Mouse (Mus musculus) kidney, embryonic 15.5 days (tissue): Measurements from ENCODE around the gene Eml4. TPM values are rescaled to one million over a fixed set of nuclear protein-coding genes. Genes with fewer than 3 reads are reported as not detected.

Source experiments
- ATAC-seq: fragments of 200-750 bp; cut with Nextera tagmentation; replicated peaks from 2 replicates; pipeline ENCODE4 v1.8.0; 2017; ENCODE audit warnings: moderate TSS enrichment; ENCODE audit not compliant: low FRiP score
- H3K27ac ChIP-seq: fragments of 300-500 bp; sonication (generic); 2 replicates; pipeline ENCODE4 v1.5.1; 2015; ENCODE audit warnings: mild to moderate bottlenecking, inconsistent platforms
- H3K27me3 ChIP-seq: fragments of 300-500 bp; sonication (generic); 2 replicates; pipeline ENCODE4 v1.6.1; 2015; ENCODE audit warnings: inconsistent platforms
- H3K36me3 ChIP-seq: fragments of 300-500 bp; sonication (generic); 2 replicates; pipeline ENCODE4 v1.6.1; 2015; ENCODE audit warnings: inconsistent platforms
- H3K4me1 ChIP-seq: fragments of 300-500 bp; sonication (generic); 2 replicates; pipeline ENCODE4 v1.6.1; 2015; ENCODE audit warnings: inconsistent platforms
- H3K4me2 ChIP-seq: fragments of 300-500 bp; sonication (generic); 2 replicates; pipeline ENCODE4 v1.6.1; 2015; ENCODE audit warnings: moderate library complexity, mild to moderate bottlenecking, inconsistent platforms
- H3K4me3 ChIP-seq: fragments of 300-500 bp; sonication (generic); replicated peaks from 2 replicates; pipeline ENCODE4 v1.5.1; 2015; ENCODE audit warnings: mild to moderate bottlenecking, inconsistent platforms
- H3K9ac ChIP-seq: fragments of 300-500 bp; sonication (generic); 2 replicates; pipeline ENCODE4 v1.6.1; 2015; ENCODE audit warnings: mild to moderate bottlenecking, inconsistent platforms
- H3K9me3 ChIP-seq: fragments of 300-500 bp; sonication (generic); replicated peaks from 2 replicates; pipeline ENCODE4 v1.6.1; 2016; ENCODE audit warnings: inconsistent platforms
- WGBS: fragments of 180-500 bp; shearing (Covaris S2); methylation state at CpG from one replicate; pipeline ENCODE4 v1.1.7; 2015; ENCODE audit warnings: mixed read lengths; 5-methylcytosine and 5-hydroxymethylcytosine counted together
- polyA plus RNA-seq: library from polyadenylated mRNA; unstranded; fragments of >200 nt; fragmentation: Nextera tagmentation; extraction: Ambion mirVana; gene quantifications from 2 replicates; pipeline ENCODE4 v1.2.1, GENCODE M21; 2015

The Eml4 gene
- polyA plus RNA-seq = 35.6 and 37.3 TPM in 2 replicates

- Histone ChIP-seq H3K27me3 (no peaks in the 10 kb centered on the region), H3K4me1 (peaks cover 16% of the 10 kb centered on the region), H3K27ac (peak within 1 kb of the TSS; percentile 90), H3K9ac (peak within 1 kb of the TSS; percentile 90), H3K9me3 (no peaks in the 10 kb centered on the region), H3K4me2 (peak within 1 kb of the TSS; percentile 75), H3K36me3 (no peaks in the 10 kb centered on the region), H3K4me3 (peak within 1 kb of the TSS; percentile 88)
- 2% methylated on average over 43 of the region's 62 CpGs for WGBS
- ATAC-seq = peak; percentile 97
Observed at GRCm38 (mm10) chr17:83350379-83351091, at the start of gene Eml4. Gene Eml4, plus strand, starts transcription at chr17:83350931.

DNA sequence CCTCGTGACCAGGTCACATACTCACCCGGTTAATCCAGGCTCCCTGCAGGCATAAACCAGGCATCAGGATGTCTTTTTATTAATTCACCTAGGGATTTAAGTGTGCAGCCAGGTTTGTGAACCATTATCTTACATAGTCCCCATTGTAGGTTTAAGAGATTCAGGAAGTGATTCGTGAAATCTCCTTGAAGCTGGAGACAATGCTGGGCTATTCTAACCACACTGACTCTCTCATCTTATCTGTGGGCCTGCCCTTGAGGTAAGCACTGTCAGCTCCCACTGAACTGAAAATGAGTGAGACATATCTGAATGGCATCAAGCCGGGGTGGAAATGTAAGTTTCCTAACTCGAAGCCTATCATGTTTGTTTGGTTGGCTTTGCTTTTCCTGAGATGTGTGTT, 49.3 kb upstream of the Eml4 start:
- WGBS = 83% methylated on average over 5 of the region's 5 CpGs
- no peak overlapping the region for H3K4me3 ChIP-seq
- no peak overlapping the region for H3K4me2 ChIP-seq
- no peaks in the 10 kb centered on the region for H3K36me3 ChIP-seq
- H3K27me3 ChIP-seq = no peaks in the 10 kb centered on the region
- no peak overlapping the region for H3K9ac ChIP-seq
- ATAC-seq = no peak
- H3K9me3 ChIP-seq = no peaks in the 10 kb centered on the region
- no peaks in the 10 kb centered on the region for H3K4me1 ChIP-seq
- no peak overlapping the region for H3K27ac ChIP-seq

DNA sequence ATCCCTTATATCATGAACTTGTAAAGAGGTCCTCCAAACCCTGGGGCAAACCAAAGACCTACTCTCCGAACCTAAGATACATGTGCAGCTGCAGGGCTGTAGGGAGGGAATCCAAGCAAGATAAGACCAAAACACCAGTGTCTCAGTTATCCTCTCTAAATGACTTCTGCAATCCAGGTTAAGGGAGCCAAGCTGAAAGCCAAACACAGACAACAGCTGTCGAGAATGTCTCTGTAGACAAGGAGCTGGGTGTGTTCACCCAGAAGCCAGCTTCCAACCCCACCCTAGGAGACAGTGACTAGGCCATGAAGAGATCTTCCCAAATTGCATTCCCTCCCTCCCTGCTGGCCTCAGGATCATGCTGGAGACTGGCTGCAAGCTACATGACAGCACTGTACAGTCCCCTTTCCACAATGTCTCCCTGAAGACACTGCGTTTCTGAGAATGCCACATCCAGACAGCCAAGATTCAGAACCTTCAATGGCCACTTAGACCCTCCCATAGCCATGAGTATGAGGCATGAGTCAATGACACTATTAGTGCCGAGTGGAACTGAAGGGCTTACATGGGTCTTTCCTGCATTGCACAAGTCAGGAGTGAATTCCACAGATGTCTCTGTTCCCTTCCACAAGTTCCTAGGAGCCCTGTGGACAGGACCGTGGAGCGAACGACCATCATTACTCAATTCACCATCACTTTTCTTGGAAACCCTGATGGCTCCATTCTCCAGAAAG, 46.5 kb upstream of the Eml4 start:
- H3K4me3 ChIP-seq = no peak overlapping the region
- ATAC-seq = no peak
- 87% methylated on average over 7 of the region's 7 CpGs for WGBS

GRCm38 (mm10) chr17:83306964-83307640, 43.6 kb upstream of the Eml4 start:
- WGBS = 77% methylated on average over 12 of the region's 12 CpGs
- H3K4me3 ChIP-seq = no peak overlapping the region
- H3K9me3 ChIP-seq = no peaks in the 10 kb centered on the region
- H3K4me2 ChIP-seq = no peak overlapping the region
- peak overlapping the region; percentile 28; the same call in 1 of the 2 replicates for H3K27ac ChIP-seq
- no peak; the same call in 1 of the 2 replicates for ATAC-seq
- H3K4me1 ChIP-seq = peaks cover 23% of the 10 kb centered on the region
- H3K9ac ChIP-seq = no peak overlapping the region
- no peaks in the 10 kb centered on the region for H3K36me3 ChIP-seq
- no peaks in the 10 kb centered on the region for H3K27me3 ChIP-seq

More for the DNA sequence above, 46.5 kb upstream of the Eml4 start:
- Histone ChIP-seq H3K9ac (no peak overlapping the region), H3K36me3 (no peaks in the 10 kb centered on the region), H3K27me3 (no peaks in the 10 kb centered on the region), H3K4me2 (no peak overlapping the region), H3K9me3 (no peaks in the 10 kb centered on the region), H3K4me1 (peaks cover 17% of the 10 kb centered on the region), H3K27ac (no peak overlapping the region)

GRCm38 (mm10) chr17:83307641-83308296, 43.0 kb upstream of the Eml4 start:
- Histone ChIP-seq H3K27me3 (no peaks in the 10 kb centered on the region), H3K9me3 (no peaks in the 10 kb centered on the region), H3K4me2 (no peak overlapping the region), H3K4me3 (no peak overlapping the region), H3K9ac (no peak overlapping the region), H3K36me3 (no peaks in the 10 kb centered on the region), H3K27ac (peak overlapping the region; percentile 28; the same call in 1 of the 2 replicates), H3K4me1 (peaks cover 30% of the 10 kb centered on the region)
- WGBS = 55% methylated on average over 11 of the region's 11 CpGs
- ATAC-seq = no peak

GRCm38 (mm10) chr17:83308451-83308850, 42.3 kb upstream of the Eml4 start:
- Histone ChIP-seq H3K9ac (no peak overlapping the region), H3K27ac (peak overlapping the region; percentile 45; the same call in 1 of the 2 replicates), H3K36me3 (no peaks in the 10 kb centered on the region), H3K9me3 (no peaks in the 10 kb centered on the region), H3K4me1 (peaks cover 36% of the 10 kb centered on the region), H3K27me3 (no peaks in the 10 kb centered on the region), H3K4me3 (no peak overlapping the region), H3K4me2 (no peak overlapping the region)
- ATAC-seq = no peak
- WGBS = 56% methylated on average over 4 of the region's 4 CpGs

DNA sequence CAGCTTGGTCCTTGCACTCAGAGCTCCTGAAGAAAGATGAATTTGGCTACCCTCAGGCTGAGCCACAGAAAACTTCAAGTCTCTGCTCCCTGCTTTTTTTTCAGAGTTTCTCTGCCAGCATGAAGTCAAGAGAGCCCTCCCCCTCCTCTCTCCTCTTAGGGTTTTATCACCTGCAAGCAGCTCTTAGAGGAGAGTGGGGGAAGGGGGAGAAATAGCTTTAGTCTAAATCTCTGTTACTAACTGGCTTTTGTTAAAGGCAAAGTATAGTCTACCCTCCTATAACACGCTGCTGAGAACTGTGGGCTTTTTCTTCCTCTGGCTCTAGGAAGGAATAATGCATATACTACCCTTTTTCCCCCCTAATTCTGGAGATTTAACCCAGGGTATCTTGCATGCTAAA, 41.5 kb upstream of the Eml4 start:
- Histone ChIP-seq H3K4me1 (peaks cover 39% of the 10 kb centered on the region), H3K36me3 (no peaks in the 10 kb centered on the region), H3K27me3 (no peaks in the 10 kb centered on the region), H3K4me2 (no peak overlapping the region), H3K27ac (peak overlapping the region; percentile 45; the same call in 1 of the 2 replicates), H3K9me3 (no peaks in the 10 kb centered on the region), H3K4me3 (no peak overlapping the region), H3K9ac (no peak overlapping the region)
- 12% methylated on average over 1 of the region's 1 CpGs for WGBS
- no peak for ATAC-seq

DNA sequence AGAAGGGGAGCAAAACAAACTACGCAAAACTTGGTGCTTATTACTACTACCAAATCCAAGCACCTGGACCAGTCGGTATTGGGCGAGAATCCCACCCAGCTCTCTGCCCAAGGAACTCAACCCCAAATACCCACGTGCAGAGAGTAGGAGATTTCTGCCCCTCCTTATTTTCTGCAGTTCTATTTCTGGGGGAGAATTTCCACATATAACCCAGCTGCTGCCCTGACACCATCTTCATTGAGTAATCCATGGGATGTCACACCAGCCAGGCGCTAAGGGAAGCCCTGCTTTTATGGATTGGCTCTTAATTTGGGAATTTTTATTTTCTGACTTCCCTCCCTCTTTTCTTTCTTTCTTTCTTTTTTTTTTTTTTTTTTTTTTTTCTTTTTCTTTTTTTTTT, 38.9 kb upstream of the Eml4 start:
- H3K4me3 ChIP-seq = no peak overlapping the region
- peak overlapping the region; percentile 87 for H3K27ac ChIP-seq
- no peaks in the 10 kb centered on the region for H3K27me3 ChIP-seq
- H3K4me2 ChIP-seq = no peak overlapping the region
- no peaks in the 10 kb centered on the region for H3K36me3 ChIP-seq
- H3K4me1 ChIP-seq = peaks cover 46% of the 10 kb centered on the region
- H3K9ac ChIP-seq = no peak overlapping the region
- WGBS = 76% methylated on average over 5 of the region's 5 CpGs
- no peaks in the 10 kb centered on the region for H3K9me3 ChIP-seq
- no peak for ATAC-seq

DNA sequence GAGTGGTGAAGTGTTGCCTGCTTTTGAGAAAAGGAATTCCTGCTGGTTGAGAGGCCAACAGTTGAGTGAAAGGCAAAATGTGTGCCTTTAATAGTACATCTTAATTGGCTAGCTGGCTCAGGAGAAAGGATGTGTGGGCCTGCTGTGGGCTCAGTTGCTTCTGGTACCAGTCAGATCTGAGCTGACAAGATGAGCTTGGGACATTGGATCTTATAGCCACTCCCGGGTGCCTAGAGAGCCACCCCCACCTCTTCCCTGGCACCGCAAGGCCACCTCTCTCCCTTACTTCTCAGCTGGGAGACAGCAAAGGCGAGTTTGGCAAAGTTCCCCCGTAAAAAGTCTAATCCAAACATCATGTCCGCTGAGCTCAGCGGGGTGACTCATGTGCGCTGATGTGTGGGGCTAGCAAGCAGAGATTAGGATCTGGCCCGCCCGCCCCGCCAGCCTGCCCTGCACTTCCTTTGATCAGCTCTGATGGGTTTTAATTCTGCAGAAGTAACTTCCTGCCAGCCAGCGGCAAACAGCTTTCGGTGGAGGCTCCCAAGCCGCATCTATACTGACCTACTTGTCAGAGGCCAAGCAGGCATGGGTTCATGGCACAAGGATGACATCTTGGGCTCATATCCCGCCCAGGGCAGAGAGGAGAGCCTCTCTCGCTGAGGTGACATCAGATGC, 38.4 kb upstream of the Eml4 start:
- peak; percentile 79 for ATAC-seq
- Histone ChIP-seq H3K36me3 (no peaks in the 10 kb centered on the region), H3K4me1 (peaks cover 42% of the 10 kb centered on the region), H3K27me3 (no peaks in the 10 kb centered on the region), H3K4me3 (peak overlapping the region; percentile 12; the same call in 1 of the 2 replicates), H3K9ac (no peak overlapping the region), H3K9me3 (no peaks in the 10 kb centered on the region), H3K4me2 (peak overlapping the region; percentile 52), H3K27ac (peak overlapping the region; percentile 87)
- 4% methylated on average over 15 of the region's 15 CpGs for WGBS

- WGBS = 44% methylated on average over 8 of the region's 8 CpGs
- Histone ChIP-seq H3K4me1 (peaks cover 44% of the 10 kb centered on the region), H3K9ac (no peak overlapping the region), H3K27ac (peak overlapping the region; percentile 87; the same call in 1 of the 2 replicates), H3K9me3 (no peaks in the 10 kb centered on the region), H3K4me3 (no peak overlapping the region), H3K4me2 (no peak overlapping the region; the same call in 1 of the 2 replicates), H3K36me3 (no peaks in the 10 kb centered on the region), H3K27me3 (no peaks in the 10 kb centered on the region)
- ATAC-seq = no peak
Observed at GRCm38 (mm10) chr17:83313046-83313689, 37.6 kb upstream of the Eml4 start.

GRCm38 (mm10) chr17:83315476-83315875, 35.3 kb upstream of the Eml4 start:
- Histone ChIP-seq H3K4me3 (no peak overlapping the region), H3K36me3 (no peaks in the 10 kb centered on the region), H3K4me1 (peaks cover 35% of the 10 kb centered on the region), H3K27ac (peak overlapping the region; percentile 14; the same call in 1 of the 2 replicates), H3K27me3 (no peaks in the 10 kb centered on the region), H3K4me2 (no peak overlapping the region), H3K9me3 (no peaks in the 10 kb centered on the region), H3K9ac (no peak overlapping the region)
- WGBS = 32% methylated on average over 4 of the region's 4 CpGs
- ATAC-seq = no peak
